Mouse (Mus musculus) limb, embryonic 12.5 days (tissue): ENCODE data around the gene Metap2. TPM values are rescaled to one million over a fixed set of nuclear protein-coding genes. Genes with fewer than 3 reads are reported as not detected.
"Not testable (repeated sequence)": the region's sequence is repeated elsewhere in the genome, so short reads cannot be mapped to it uniquely, and the experiment has no call there.

ENCODE experiments used
- ATAC-seq: fragments of 200-750 bp; cut with Nextera tagmentation; 2 replicates; pipeline ENCODE4 v1.8.0; 2017; ENCODE audit warnings: low read depth, moderate TSS enrichment; ENCODE audit not compliant: insufficient number of reproducible peaks, insufficient read depth, low FRiP score, low TSS enrichment
- H3K27ac ChIP-seq: fragments of 300-500 bp; sonication (generic); 2 replicates; pipeline ENCODE4 v1.5.1; 2016; ENCODE audit warnings: mild to moderate bottlenecking, moderate library complexity
- H3K27me3 ChIP-seq: fragments of 300-500 bp; sonication (generic); 2 replicates; pipeline ENCODE4 v1.6.1; 2016; ENCODE audit warnings: mild to moderate bottlenecking, moderate library complexity
- H3K36me3 ChIP-seq: fragments of 300-500 bp; sonication (generic); 2 replicates; pipeline ENCODE4 v1.6.1; 2016; ENCODE audit warnings: mild to moderate bottlenecking, moderate library complexity
- H3K4me1 ChIP-seq: fragments of 300-500 bp; sonication (generic); replicated peaks from 2 replicates; pipeline ENCODE4 v1.6.1; 2016
- H3K4me2 ChIP-seq: fragments of 300-500 bp; sonication (generic); 2 replicates; pipeline ENCODE4 v1.6.1; 2016; ENCODE audit warnings: mild to moderate bottlenecking, moderate library complexity
- H3K4me3 ChIP-seq: fragments of 300-500 bp; sonication (generic); replicated peaks from 2 replicates; pipeline ENCODE4 v1.5.1; 2016; ENCODE audit warnings: mild to moderate bottlenecking
- H3K9ac ChIP-seq: fragments of 300-500 bp; sonication (generic); replicated peaks from 2 replicates; pipeline ENCODE4 v1.6.1; 2016; ENCODE audit warnings: mild to moderate bottlenecking, moderate library complexity
- H3K9me3 ChIP-seq: fragments of 300-500 bp; sonication (generic); 2 replicates; pipeline ENCODE4 v1.6.1; 2016; ENCODE audit warnings: mild to moderate bottlenecking, moderate library complexity
- whole genome bisulfite sequencing: fragments of 180-500 bp; shearing (Covaris S2); methylation state at CpG from one replicate; pipeline ENCODE4 v1.1.7; 2016; 5-methylcytosine and 5-hydroxymethylcytosine counted together
- polyA plus RNA-seq: library from polyadenylated mRNA; unstranded; fragments of >200 nt; fragmentation: Nextera tagmentation; extraction: Ambion mirVana; gene quantifications from 2 replicates; pipeline ENCODE4 v1.2.1, GENCODE M21; 2016

The Metap2 gene
- polyA plus RNA-seq, 1 experiment from 2014 or later, result 207 TPM

DNA sequence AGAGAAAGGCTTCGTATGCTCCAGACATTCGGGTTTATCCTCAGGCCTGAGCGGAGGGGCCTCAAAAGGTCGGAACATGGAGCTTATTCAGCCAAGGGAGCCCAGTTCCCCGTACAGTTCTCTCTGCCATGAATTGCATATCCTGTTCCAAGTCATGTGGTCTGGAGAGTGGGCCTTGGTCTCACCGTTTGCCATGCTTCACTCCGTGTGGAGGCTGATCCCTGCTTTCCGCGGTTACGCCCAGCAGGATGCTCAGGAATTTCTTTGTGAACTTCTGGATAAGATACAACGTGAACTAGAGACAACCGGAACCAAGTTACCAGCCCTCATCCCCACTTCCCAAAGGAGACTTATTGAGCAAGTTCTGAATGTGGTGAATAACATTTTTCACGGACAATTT, 50.2 kb downstream of the Metap2 start:
- Histone ChIP-seq H3K36me3 (no peaks in the 10 kb centered on the region), H3K27ac (no peak overlapping the region), H3K9ac (no peak overlapping the region), H3K9me3 (peaks cover 14% of the 10 kb centered on the region; the same call in 1 of the 2 replicates), H3K4me1 (no peaks in the 10 kb centered on the region), H3K4me2 (no peak overlapping the region), H3K4me3 (no peak overlapping the region), H3K27me3 (no peaks in the 10 kb centered on the region)
- WGBS, result 96% methylated on average over 13 of the region's 13 CpGs
- ATAC-seq, result no peak

DNA sequence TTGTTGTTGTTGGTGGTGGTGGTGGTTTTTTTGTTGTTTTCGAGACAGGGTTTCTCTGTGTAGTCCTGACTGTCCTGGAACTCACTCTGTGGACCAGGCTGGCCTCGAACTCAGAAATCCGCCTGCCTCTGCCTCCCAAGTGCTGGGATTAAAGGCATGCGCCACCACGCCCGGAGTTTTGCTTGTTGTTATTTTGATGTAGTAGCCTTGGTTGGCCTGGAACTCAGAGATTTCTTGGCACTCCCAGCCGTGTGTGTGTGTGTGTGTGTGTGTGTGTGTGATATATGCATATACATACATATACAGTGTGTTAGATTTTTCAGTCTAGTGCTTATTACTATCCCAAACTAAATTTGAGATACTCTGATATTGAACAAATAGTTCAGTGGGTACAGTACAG, 61.8 kb downstream of the Metap2 start:
- 84% methylated on average over 7 of the region's 7 CpGs for WGBS
- not testable (repeated sequence) for H3K4me3 ChIP-seq, H3K36me3 ChIP-seq, H3K27ac ChIP-seq, H3K4me2 ChIP-seq, ATAC-seq, H3K9ac ChIP-seq, H3K9me3 ChIP-seq
- H3K4me1 ChIP-seq, result peaks cover 12% of the 10 kb centered on the region
- peaks cover 57% of the 10 kb centered on the region for H3K27me3 ChIP-seq

DNA sequence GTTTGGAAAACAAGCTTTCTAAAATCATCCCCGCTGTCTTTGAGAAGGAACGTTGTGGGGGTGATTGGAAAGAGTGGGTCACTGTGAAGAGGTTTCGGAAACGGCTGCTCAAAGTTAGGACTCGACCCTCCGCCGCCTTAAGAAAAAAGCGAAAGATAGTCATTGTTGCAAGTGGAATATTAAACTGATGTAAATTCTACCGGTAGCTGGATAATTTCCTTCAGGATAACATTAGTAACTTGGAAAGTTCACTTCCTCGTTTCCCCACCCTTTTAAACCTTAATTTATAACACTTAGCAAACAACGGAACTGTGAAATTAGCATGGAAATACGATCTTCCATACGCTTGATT, 62.5 kb downstream of the Metap2 start:
- H3K4me2 ChIP-seq, result peak overlapping the region; percentile 97
- no peaks in the 10 kb centered on the region for H3K9me3 ChIP-seq
- no peaks in the 10 kb centered on the region for H3K36me3 ChIP-seq
- no peak overlapping the region for H3K27ac ChIP-seq
- 5% methylated on average over 13 of the region's 13 CpGs for WGBS
- peak overlapping the region; percentile 48 for H3K9ac ChIP-seq
- peaks cover 12% of the 10 kb centered on the region for H3K4me1 ChIP-seq
- H3K4me3 ChIP-seq, result peak overlapping the region; percentile 67
- ATAC-seq, result no peak
- peaks cover 65% of the 10 kb centered on the region for H3K27me3 ChIP-seq

DNA sequence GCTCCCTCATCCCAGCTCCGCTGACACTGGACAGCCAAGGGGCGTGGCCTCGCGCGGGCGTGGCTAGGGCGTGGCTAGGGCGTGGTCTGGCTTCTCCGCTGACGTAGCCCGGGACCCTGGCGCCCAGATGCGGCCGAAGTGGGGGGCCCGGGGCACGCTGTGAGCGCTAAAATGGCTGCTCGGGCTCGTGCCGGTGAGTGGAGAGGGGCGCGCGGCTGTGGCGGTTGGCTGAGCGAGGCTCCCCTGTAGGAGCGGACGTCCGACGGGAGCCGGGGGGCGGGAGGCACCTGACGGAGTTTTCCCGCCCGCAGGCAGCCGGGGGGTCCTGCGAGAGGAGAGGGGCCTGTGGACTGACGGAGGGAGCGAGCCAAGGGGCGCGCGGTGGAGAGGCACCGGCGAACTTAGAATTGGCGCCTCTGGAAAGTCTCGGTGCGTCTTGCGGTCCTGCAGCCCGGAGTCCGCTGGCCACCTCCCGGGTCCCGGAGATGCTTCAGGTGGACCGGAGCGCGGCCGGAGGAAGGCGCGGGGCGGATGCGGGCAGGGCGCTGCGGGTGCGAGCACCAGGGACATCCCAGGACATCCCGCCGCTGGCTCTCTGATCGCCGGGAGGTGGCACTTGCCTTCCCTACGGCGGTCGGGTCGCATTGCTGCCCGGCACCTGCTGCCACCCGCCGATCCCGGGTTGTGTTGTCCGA, 63.0 kb downstream of the Metap2 start:
- Histone ChIP-seq H3K36me3 (no peaks in the 10 kb centered on the region), H3K9ac (peak overlapping the region; percentile 48), H3K4me1 (peaks cover 12% of the 10 kb centered on the region), H3K4me2 (peak overlapping the region; percentile 97), H3K9me3 (no peaks in the 10 kb centered on the region), H3K27me3 (peaks cover 65% of the 10 kb centered on the region), H3K4me3 (peak overlapping the region; percentile 67), H3K27ac (no peak overlapping the region)
- under 1% methylated on average over 52 of the region's 75 CpGs for WGBS
- peak; percentile 78; the same call in 1 of the 2 replicates for ATAC-seq

DNA sequence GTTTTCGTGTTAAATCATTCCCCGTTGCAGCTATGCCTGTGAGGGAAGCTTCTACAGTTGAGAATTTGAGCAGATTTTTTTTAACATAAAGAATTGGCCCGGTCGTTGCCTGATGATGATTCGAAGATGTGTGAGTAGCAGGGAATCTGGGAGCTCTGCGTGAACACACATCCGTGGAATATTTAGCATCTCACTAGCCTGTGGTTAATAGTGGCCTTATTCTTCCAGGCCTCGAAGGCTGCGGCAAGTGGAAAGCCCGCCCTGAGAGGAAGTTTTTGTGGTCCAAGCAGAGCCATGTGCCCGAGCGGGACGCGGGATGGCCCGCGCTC, 63.6 kb downstream of the Metap2 start:
- Histone ChIP-seq H3K4me3 (peak overlapping the region; percentile 67), H3K27me3 (peaks cover 65% of the 10 kb centered on the region), H3K36me3 (no peaks in the 10 kb centered on the region), H3K9me3 (no peaks in the 10 kb centered on the region), H3K9ac (peak overlapping the region; percentile 48), H3K27ac (no peak overlapping the region), H3K4me1 (peaks cover 12% of the 10 kb centered on the region), H3K4me2 (peak overlapping the region; percentile 97)
- WGBS, result 2% methylated on average over 16 of the region's 16 CpGs
- ATAC-seq, result no peak

DNA sequence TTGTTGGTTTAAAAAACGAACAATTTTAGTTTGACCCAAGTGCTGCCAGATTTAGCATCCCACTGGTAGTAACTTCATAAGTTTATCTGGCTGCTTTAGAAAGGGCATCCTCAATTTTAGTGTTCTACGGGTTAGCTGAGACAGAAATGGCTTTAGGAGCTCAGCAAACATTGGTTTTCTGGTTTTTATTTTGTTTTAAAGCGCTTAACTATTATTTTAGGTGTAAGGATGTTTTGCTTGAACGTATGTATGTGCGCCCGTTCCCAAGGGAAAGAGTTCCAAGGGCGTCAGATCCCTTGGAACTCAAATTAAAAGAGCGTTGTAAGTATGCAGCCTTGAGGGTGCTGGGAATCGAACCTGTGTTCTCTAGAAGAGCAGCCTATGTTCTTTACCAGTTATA, 64.1 kb downstream of the Metap2 start:
- peaks cover 65% of the 10 kb centered on the region for H3K27me3 ChIP-seq
- H3K4me3 ChIP-seq, result no peak overlapping the region
- H3K4me2 ChIP-seq, result 0 out of 2 replicates have a peak overlapping the region, but pooled peaks have one; percentile 97

DNA sequence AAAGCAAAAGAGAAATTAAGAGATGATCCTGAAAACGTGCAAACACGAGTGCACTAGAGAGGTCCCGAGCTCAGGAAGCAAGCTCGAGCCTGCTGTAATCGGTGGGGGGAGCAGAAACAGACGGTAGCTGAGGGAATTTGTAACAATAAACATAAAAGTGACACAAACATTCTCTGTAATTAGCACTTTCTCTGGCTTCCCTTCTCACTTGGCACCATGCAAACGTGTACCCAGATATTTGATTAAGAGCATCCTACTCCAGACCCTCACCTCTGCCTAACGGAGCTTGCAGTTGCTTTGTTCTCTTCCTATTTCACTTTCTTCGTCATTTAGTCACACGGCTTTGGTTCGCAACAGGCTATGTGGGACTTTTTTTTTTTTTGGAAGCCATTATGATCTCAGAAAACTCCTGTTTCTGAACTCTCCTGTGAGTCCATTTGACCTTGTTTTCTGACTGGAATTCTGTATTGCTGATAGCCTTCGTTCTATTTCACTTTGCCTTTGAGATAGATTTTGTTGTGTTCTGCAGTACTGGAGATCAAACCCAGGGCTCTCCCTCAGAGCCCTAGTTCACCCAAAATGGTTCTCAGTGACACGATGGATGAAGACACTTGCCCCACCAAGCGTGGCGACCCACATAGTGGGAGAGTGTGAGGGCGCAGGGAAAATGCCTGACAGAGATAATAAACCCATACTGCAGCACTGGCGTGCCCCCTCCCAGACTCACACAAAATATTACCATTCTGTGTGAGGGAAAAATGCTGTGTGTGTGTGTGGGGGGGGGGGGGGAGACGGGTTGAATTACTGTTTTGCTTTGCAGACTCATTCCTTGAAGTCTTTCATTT, 64.9 kb downstream of the Metap2 start:
- Histone ChIP-seq H3K9ac (0 out of 2 replicates have a peak overlapping the region, but pooled peaks have one; percentile 9), H3K27me3 (peaks cover 67% of the 10 kb centered on the region), H3K4me1 (peaks cover 12% of the 10 kb centered on the region), H3K27ac (no peak overlapping the region), H3K4me3 (peak overlapping the region; percentile 11), H3K36me3 (no peaks in the 10 kb centered on the region), H3K9me3 (no peaks in the 10 kb centered on the region), H3K4me2 (peak overlapping the region; percentile 35)
- WGBS, result 4% methylated on average over 18 of the region's 18 CpGs
- ATAC-seq, result no peak

More for the DNA sequence above, 64.1 kb downstream of the Metap2 start:
- 29% methylated on average over 9 of the region's 9 CpGs for WGBS
- Histone ChIP-seq H3K4me1 (peaks cover 12% of the 10 kb centered on the region), H3K9me3 (no peaks in the 10 kb centered on the region), H3K9ac (no peak overlapping the region), H3K27ac (no peak overlapping the region), H3K36me3 (no peaks in the 10 kb centered on the region)
- ATAC-seq, result no peak

DNA sequence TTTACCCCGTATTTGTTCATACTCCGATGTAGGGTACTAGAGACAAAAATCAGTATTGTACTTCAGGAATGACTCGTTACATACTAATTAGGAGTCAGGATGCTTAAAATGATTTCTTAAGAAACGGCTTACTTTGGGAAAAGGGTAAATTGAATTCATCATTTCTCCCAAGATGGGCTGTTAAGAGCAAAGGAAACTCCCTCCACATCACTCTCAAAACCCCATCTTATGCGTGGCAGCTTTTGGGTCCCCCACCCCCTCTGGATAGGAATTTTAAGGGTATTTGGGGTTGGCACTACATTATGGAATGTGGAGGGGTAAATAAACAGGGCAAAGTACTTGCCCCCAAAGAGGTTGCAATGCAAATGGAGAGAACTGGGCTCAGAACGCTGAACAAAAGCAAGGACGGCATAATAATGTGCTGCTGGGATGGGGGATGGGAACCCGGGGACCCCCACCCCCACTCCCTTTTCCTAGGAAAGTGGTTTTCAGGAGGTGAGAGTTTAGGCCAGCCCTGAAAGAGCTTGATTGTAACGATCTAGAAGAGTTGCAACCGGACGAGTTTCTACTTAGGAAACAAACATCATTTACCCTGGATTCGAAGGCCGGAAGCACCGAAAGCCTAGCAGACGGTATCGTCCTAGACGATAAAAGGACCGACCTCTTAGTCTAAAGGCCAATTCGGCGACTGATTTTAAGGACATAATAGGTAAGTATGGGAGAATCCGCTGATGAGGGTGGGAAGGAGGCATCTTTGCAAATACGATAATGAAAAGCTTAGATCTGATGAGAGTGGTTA, 65.8 kb downstream of the Metap2 start, which contains the start of gene Usp44:
TSS of gene Usp44 (plus strand) at position 625 of the 799 bp plus-strand sequence.
- 0 out of 2 replicates have a peak within 1 kb of the TSS, but pooled peaks have one; percentile 9 for H3K9ac ChIP-seq
- no peaks in the 10 kb centered on the region for H3K9me3 ChIP-seq
- H3K27ac ChIP-seq, result no peak within 1 kb of the TSS
- H3K4me1 ChIP-seq, result peaks cover 12% of the 10 kb centered on the region
- H3K36me3 ChIP-seq, result no peaks in the 10 kb centered on the region
- 5% methylated on average over 22 of the region's 22 CpGs for WGBS
- H3K4me3 ChIP-seq, result peak within 1 kb of the TSS; percentile 11
- peaks cover 62% of the 10 kb centered on the region for H3K27me3 ChIP-seq
- peak within 1 kb of the TSS; percentile 35 for H3K4me2 ChIP-seq
- ATAC-seq, result no peak

DNA sequence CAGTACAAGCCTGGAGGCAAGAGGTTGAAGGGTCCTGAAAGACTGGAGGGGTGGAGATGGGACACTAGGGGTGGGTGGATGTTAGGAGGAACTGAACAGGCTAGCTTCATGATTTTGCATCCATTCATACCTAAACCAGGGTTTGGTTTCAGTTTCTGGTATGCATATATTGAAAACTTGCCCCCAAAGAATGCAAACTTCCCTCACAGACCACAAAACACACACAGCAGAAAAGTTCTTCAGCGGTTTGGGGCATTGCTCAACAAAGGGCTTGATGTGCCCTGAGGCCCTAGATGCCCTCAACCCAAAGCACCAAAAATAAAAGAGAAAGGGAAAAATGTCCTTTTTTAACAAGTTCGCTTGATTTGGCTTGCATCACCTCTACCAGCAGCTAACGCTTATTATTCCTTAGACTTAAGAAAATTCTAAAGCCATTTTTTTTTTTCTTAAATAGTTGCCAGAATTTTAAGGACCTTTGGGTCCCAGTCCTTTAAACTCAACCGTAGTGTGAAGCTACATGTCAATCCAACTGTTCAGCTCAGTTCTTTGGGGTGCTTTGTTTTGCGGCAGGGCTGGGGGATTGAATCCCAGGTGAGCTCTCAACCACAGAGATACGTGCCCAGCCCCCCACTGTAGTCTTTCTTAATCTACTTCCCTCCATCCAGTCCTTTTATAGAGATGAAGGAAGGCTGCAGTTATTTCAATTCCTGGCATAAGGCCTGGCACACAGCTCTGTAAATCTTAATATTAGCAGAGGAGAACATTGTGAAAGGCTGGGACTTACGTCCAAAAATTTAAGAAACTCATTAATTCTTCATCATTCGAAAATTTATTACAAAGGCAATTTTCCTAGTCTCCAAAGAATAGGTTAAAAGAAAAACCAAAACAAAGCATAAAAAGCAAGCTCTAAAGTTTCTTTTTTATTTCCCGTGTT, 66.7 kb downstream of the Metap2 start:
- ATAC-seq, result no peak
- Histone ChIP-seq H3K9me3 (no peaks in the 10 kb centered on the region), H3K4me3 (no peak overlapping the region), H3K27ac (no peak overlapping the region), H3K4me1 (peaks cover 12% of the 10 kb centered on the region), H3K27me3 (peaks cover 52% of the 10 kb centered on the region), H3K9ac (no peak overlapping the region), H3K4me2 (no peak overlapping the region), H3K36me3 (no peaks in the 10 kb centered on the region)
- 35% methylated on average over 9 of the region's 9 CpGs for WGBS

DNA sequence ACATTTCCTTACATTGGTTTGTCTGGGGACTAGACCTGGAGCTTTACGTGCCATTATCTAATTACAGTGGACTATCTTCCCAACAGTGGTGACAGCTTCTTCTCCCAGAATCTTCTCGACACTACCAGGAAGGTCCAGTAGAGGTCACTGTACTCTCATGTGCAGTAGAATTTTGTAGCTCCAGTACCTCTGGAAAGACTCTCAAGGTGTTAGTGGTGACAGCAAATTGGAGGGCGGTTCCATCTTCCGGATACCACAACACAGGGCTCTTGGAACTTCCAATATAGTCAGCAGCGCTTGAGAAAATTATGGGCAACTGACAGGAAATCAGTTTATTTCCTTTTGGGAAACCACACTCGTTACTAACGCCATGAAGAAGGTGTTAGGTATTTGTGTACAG, 78.2 kb downstream of the Metap2 start:
- Histone ChIP-seq H3K4me2 (no peak overlapping the region), H3K27me3 (peaks cover 35% of the 10 kb centered on the region), H3K27ac (no peak overlapping the region), H3K9ac (no peak overlapping the region), H3K9me3 (no peaks in the 10 kb centered on the region), H3K4me3 (no peak overlapping the region), H3K4me1 (no peaks in the 10 kb centered on the region), H3K36me3 (no peaks in the 10 kb centered on the region)
- ATAC-seq, result no peak
- WGBS, result 23% methylated on average over 7 of the region's 7 CpGs
